Mouse (Mus musculus): ENCODE measurements around the gene Cntn4. TPM values are rescaled to one million over a fixed set of nuclear protein-coding genes. Genes with fewer than 3 reads are reported as not detected.

Gene Cntn4
- total RNA-seq, 4 experiments from 2014 or later = not detected

DNA sequence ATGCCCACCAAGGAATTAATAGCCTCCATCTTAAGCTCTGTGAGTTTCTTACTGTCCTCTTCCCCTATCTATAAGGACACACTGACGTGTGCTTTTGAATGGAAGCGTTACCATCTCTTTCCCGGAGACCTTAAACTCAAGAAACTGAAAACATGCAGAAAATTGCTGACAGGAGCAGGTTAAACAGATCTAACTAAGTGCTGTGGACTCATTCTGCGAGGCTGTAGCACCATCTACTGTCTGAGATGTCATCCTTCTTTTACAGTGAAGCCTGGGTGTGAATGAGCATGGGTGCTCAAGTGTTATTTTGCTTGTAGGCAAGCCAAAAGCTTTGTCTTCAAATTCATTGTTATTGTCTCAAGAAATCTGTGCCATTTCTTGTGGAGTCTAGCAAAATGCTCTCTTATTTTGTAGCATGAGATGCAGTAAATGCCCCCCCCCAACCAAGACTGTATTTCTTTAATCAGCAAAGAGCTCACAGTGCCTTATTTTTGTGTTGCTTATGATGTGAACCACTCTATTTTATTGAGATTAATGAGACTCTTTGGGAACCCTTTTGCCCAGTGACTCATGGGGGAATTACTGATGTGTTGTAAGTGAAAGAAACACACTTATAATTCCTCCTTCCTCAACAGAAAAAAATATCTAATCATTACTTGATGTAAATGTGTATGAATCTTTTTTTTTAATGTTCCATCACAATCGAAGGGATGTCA lies 968.2 kb downstream of the Cntn4 start:
- no peak for DNase-seq (ENCODE audit: low spot score)

DNA sequence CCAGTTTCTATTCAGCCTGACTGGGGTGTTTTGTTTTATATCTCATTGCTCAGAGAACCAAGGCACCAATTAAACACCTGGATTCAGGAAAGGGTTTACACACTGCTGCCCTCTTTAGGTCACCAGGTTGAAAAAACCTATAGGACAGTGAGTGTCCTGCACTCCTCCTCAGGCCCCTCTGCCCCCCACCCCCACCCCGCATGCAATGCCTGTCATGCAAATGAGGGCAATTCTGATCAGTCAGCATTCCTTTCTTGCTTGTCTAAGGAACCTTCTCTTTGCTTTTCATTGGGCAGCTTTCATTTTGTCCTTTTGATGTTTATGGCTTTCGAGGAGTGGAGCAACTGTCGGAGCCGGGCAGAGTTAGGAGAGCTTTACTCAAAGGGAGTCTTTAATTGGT lies 969.5 kb downstream of the Cntn4 start:
- no peak for DNase-seq (ENCODE audit: low spot score)

DNA sequence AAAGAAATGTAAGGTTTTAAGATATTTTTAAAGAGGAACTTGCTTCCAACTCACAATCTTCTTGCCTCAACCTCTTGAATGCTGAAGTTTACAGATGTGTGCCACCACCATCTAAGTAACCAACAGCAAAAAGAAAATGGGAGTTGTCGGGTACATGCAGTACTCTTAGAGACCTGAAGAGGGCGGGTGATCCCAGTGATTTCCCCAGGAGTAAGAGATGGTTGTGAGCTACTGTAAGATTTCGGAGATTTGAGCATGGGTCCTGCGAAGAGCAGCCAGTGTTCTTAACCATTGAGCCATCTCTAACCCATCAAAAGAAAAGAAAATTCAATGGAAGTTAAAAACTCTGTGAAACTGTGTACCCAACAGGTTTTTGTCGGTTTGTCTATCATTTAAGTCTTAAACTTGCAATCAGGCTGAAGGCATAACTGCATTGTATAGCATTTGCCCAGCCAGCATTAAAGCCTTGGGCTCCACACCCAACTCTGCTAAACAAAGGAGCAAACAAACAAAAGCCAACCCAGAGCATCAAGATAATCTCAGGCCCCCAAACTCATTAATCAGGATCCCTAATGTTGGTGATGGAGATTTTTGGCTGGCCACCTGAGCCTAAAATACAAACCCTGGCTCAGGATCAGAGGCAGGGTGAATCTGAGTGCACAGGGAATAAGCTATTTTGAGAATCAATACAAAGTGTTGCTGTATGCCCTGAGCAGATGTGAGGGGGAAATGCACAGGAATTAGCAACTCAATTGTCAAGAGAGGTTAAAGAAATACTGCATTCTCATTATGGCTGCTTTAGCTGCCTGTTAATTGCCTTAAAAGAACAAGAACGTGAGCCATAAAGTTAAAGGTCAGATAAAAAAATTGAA lies 986.6 kb downstream of the Cntn4 start:
- peak; percentile 6 for DNase-seq (ENCODE audit: low spot score)

DNA sequence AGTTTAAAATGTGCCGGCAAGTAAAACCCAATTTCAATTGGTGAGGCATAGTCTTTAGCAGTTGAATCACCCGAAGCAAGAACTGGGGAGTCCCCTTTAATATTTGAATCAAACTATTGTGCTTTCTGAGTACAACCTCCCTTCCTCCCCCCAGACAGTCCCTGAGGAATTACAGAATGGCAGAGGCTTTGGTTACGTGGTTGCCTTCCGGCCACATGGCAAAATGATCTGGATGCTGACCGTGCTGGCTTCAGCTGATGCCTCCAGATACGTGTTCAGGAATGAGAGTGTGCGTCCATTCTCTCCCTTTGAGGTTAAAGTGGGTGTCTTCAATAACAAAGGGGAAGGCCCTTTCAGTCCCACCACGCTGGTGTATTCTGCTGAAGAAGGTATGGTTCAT lies 998.1 kb downstream of the Cntn4 start:
- no peak for DNase-seq (ENCODE audit: low spot score)

DNA sequence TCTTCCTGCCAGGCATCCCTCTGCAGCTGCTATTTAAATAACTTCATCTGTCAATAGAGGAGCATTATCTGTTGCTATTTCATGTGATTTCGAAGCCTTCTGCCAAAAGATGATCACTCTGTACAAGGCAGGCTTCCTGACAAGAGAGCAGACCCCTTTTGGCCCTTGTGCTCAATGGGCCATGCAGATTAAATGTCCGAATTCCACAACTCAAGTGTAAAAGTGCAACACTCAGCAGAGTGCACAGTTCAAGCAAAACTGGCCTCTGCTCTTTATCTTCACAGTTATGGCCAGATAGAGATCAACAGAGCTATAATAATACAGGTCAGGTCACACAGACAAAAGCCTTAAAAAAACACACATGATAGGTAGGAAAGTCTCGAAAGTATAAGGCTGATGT lies 1024.5 kb downstream of the Cntn4 start:
- no peak for DNase-seq (ENCODE audit: low spot score)

DNA sequence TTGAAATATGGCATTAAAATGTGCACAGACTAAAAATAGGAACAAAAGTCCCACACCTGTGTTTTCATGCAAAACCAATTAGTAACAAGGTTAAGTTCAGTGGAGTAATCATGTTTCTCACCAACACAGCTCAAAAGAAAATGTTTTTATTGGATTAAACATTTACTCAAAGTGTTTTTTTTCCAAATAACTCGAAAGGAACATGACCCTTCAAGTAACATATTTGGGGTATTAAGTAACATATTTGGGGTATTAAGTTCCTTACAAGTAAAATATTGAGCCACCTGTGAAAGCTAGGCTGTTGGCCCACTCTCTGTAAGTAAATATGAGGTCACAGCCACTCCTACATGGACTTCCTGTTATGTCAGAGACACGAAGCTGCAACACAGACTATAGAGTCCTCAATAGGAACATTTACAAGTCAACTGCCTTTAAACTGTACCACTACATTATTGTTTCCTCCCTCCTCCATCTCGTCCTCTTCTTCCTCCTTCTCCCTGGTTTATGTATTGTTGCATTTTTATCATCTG lies 1028.1 kb downstream of the Cntn4 start:
- no peak for DNase-seq (ENCODE audit: low spot score)

DNA sequence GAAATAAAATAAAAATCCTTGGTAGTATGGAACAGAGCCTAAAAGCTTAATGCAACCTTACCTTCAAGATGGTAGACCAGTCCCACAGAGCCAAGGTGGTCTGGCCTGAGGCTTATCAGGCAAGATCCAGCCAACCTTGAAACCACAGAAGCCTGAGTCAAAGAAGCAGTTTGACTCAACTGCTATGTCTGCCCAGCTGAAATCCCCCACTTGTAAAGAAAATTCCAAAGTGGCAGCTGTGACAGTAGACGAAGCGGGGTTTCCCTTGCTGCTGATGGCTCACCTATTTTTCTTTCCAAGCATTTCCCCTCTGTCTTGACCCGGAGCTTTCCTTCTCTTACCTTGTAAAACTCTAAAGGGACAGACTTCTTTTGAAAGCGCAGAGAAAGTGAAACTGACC lies 1048.2 kb downstream of the Cntn4 start:
- no peak for DNase-seq (ENCODE audit: low spot score)

DNA sequence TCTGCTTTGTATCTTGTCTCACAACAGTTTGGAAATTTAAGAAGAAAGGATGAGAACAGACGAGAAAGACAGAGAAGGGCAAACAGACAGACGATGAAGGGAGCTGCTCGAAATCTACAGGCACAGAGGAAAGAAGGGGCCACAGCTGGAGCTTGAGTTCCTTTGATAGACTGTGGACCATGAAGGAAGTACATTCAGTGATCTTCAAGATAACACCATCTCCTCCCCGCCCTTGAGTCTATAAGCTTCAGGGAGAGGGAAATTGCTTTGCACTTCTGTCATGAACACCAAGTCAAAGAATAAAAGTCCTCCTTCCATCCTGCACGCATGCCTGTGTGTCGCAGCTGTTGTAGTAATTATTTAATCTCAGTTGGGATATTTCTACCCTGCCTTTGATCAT lies 1048.6 kb downstream of the Cntn4 start:
- DNase-seq (ENCODE audit: low spot score) = no peak

DNA sequence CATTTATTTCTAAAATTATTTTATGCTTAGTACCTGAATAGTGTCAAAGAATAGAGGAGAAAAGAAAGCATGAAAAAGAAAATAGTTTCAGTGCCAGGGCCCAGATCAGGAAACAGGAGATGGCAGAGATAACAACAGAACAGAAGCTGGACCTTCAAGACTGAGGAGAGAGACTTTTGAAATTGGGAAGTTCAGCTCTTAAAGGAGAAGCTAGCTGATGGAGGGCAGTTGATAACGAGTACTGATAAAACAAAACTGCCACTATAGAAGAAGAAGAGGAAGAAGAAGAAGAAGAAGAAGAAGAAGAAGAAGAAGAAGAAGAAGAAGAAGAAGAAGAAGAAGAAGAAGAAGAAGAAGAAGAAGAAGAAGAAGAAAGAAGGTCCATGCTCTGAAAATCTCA lies 1050.2 kb downstream of the Cntn4 start:
- DNase-seq (ENCODE audit: low spot score) = no peak

DNA sequence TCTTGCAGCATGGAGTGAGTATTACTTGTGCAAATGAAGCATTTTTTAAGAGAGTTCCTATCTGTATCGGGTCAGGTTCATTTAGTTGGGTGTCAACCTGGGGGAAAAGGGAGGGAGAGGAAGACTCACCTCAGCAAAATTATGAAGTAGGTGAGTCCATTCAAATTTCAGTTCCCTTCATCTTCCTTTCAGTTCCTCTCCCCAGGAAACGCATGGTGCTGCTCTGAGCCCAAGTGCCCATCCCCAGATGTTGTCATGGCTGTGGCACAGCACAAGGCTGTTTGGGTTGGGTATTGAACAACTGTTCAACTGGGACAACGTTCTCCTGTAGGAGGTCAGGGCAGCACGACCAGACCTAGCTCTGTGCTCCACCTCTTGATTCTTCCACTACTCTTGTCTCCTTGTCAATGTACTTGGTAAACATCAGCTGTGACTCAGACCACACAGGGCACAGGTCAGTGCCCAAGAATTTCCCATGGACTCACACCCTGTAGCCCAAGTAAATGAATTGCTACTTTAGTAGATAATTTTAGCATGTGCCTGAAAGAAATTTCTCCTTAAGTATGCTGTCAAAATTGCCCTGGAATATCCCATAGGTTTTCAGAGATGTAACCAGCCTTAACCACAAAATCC lies 1052.3 kb downstream of the Cntn4 start:
- DNase-seq (ENCODE audit: low spot score) = no peak

DNA sequence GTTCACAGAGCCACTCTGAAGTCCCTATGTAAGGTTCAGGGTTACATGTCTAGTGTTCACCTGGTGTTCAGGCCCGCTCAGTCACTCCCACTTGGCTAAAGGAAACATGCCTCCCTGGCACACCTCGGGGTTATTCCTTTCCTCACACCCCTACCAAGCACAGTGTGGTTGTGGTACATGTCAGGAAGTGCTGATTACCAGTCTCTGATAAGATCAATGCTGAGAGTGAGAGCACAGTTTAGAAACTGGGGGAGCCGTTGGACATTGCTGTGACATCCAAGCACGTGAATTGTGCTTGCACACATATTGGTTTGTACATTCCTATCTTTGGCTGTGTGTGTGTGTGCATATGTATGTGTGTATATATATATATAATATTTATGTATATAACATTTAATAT lies 1055.1 kb downstream of the Cntn4 start:
- no peak for DNase-seq (ENCODE audit: low spot score)

DNA sequence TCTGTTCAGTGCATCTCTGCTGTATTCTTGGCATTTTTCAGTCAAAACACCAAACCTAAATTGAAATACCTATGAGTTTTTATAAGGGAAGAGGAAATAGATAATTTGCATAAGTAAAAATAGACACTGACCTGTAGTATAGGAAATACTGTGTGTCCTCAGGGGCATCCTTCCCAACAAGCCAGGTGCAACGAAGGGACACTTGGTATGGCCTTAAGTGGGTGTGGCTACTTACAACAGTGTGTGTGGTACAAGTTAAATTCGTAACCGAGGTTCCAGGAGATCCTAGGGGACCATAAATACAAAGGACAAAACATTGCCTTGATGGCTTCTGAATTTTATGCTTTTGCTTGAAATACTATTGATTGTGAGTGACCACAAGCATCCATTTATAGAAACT lies 1060.8 kb downstream of the Cntn4 start:
- DNase-seq (ENCODE audit: low spot score) = no peak

DNA sequence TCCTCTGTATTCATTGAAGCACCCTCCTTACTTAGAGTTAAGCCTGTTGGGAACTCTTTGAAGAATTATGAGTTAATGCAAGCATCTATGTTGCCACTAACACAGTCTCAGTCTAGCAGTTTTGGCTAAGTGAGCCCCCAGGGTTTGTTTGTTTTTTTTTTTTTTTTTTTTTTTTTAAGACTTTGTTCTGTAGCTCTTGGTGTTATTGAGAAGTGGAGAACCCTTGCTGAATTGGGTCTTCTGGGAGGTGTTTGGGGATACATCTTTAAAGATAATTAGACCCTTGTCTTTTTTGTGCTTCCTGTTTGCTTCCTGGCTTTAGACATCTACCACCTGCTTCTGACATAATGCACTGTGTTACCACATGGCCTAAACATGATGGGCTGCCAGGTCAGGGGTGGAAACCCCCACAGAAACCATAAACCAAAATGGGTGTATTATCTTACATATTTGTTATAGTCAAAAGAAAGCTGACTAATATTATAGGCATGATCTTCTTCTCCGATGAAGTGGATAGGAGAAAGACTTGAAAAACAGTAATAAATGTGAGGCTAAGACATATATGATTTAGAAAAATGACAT lies 1062.9 kb downstream of the Cntn4 start:
- DNase-seq (ENCODE audit: low spot score) = no peak

DNA sequence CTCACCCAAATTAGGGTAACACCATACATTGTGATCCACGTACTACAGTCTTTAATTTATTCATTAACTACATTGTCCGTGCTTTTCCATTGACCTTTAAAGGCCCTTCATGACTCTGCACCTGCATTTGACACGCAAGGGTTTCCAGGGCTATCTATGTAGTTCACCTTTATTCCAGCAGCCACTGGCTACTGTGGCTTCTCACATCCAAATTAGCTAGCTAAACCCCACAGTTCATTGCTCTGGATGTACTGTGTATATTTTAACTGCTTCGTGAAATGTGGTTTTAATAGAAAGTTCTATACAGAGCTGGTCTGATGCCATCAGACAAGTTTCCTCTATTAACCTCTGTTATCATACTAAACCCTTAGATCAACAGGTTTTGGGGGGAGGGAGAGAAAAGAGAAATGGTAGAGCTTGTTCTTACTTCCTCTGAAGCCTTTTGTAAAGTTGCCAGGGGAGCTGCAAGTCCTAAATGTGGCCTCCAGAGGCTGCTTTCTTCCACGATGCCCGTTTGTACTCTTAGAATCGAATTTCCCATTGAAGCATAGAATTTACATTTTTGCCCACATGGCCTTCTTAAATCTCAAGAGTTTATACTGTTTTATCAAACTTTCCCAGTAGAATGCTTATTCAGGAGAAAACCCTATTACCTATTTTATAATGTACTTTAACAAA lies 1066.2 kb downstream of the Cntn4 start:
- no peak for DNase-seq (ENCODE audit: low spot score)

DNA sequence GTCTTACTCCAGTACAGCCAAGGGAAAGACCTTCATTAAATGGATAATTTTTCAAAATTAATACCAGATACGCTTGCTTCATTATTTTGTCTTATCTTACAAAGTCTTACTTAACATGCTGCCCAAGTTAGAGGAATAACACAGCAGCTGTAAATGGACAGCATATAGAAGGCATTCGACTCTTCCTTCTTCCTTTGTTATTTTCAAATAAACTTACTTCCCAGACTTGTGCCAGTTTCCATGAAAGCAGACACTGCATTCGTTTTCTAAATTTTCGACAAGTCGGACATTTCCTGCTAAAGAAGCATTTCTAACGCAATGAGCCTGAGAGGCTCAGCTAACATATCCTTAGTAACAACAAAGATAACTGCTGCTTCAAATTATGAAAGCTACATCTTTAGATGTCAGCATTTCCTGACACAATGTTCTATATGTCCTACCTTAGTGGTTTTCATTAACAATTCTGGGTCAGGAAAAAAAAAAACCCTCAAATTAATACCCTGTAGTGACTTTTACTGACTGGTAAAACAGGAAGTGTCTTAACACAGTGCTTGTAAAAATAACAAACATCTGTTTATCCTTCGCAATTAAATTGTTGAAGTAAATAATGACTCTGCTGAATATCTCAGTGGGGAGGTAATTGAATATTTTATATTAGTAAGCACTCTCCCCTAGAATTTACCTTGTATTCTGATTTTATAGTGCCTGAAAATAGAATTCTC lies 1068.4 kb downstream of the Cntn4 start:
- DNase-seq (ENCODE audit: low spot score) = no peak

DNA sequence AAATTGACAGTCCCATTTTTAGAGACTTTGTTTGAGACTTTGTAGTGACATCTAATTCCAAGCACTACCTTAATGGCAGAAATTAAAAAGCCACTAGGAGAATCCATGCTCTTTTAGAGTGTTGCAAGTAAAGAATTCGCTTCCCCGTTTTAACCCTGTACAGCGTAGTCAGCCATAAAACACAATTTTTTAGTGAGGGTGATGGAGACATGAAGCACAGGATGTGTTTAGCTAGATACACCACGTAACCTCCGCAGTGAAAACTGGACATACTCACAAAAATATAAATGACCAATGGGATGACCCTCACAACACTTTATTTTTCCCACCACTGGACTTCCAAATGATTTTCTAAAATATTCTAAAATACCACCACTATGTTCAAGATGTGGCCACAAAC lies 1069.8 kb downstream of the Cntn4 start:
- no peak for DNase-seq (ENCODE audit: low spot score)

DNA sequence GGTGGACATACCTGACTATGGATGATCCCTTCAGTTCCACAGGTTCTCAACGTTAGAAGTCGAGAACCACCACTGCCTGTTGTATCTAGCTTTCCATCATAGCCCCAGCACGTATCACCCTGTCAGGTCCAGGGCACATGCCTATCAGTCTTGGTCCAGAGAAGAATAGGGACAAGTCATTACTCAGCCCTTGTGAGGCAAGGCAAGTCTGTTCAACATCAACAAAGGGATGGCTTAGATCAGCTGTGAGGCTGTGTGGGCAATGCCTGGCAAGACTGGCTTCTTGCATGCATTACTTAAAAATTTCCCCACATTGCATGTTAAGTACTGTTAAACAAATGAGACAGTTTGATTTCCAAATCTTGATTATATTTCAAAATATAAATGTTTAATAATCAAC lies 1070.3 kb downstream of the Cntn4 start:
- no peak for DNase-seq (ENCODE audit: low spot score)
